Mouse (Mus musculus) midbrain, embryonic 16.5 days (tissue): ENCODE measurements around the gene Stk32b. TPM values are rescaled to one million over a fixed set of nuclear protein-coding genes. Genes with fewer than 3 reads are reported as not detected.

Source experiments
- ATAC-seq: fragments of 200-750 bp; cut with Nextera tagmentation; 2 replicates; pipeline ENCODE4 v1.8.0; 2017; ENCODE audit warnings: moderate TSS enrichment
- H3K27ac ChIP-seq: fragments of 300-500 bp; sonication (generic); 2 replicates; pipeline ENCODE4 v1.5.1; 2014; ENCODE audit warnings: mild to moderate bottlenecking, low read length, mixed read lengths
- H3K27me3 ChIP-seq: fragments of 300-500 bp; sonication (generic); 2 replicates; pipeline ENCODE4 v1.6.1; 2014; ENCODE audit warnings: low read depth, low read length, mixed read lengths; ENCODE audit not compliant: control insufficient read depth, insufficient read depth
- H3K36me3 ChIP-seq: fragments of 300-500 bp; sonication (generic); 2 replicates; pipeline ENCODE4 v1.6.1; 2014; ENCODE audit warnings: mild to moderate bottlenecking, low read length, moderate library complexity, mixed read lengths; ENCODE audit not compliant: control insufficient read depth, insufficient read depth
- H3K4me1 ChIP-seq: fragments of 300-500 bp; sonication (generic); 2 replicates; pipeline ENCODE4 v1.6.1; 2014; ENCODE audit warnings: mild to moderate bottlenecking, low read length, mixed read lengths; ENCODE audit not compliant: control insufficient read depth, insufficient read depth
- H3K4me2 ChIP-seq: fragments of 300-500 bp; sonication (generic); 2 replicates; pipeline ENCODE4 v1.6.1; 2014; ENCODE audit warnings: mild to moderate bottlenecking, low read length, mixed read lengths
- H3K4me3 ChIP-seq: fragments of 300-500 bp; sonication (generic); 2 replicates; pipeline ENCODE4 v1.5.1; 2014; ENCODE audit warnings: low read depth, mild to moderate bottlenecking, low read length, moderate library complexity, mixed read lengths
- H3K9ac ChIP-seq: fragments of 300-500 bp; sonication (generic); 2 replicates; pipeline ENCODE4 v1.6.1; 2014; ENCODE audit warnings: low read depth, low read length, mixed read lengths
- H3K9me3 ChIP-seq: fragments of 300-500 bp; sonication (generic); replicated peaks from 2 replicates; pipeline ENCODE4 v1.6.1; 2014; ENCODE audit warnings: mild to moderate bottlenecking, low read length, mixed read lengths; ENCODE audit not compliant: control insufficient read depth, poor library complexity, severe bottlenecking
- WGBS: fragments of 180-500 bp; shearing (Covaris S2); extraction: QIAGEN DNeasy Blood & Tissue Kit; methylation state at CpG from one replicate; pipeline ENCODE4 v1.1.7; 2014; 5-methylcytosine and 5-hydroxymethylcytosine counted together
- polyA plus RNA-seq: library from polyadenylated mRNA; unstranded; fragments of >200 nt; fragmentation: Nextera tagmentation; extraction: Ambion mirVana; gene quantifications from 2 replicates; pipeline ENCODE4 v1.2.1, GENCODE M21; 2015

Stk32b gene
- polyA plus RNA-seq, 1 experiment from 2014 or later, result 34.7 TPM

GRCm38 (mm10) chr5:37512479-37512878, 204.5 kb downstream of the Stk32b start:
- no peaks in the 10 kb centered on the region for H3K9me3 ChIP-seq
- H3K27me3 ChIP-seq, result no peaks in the 10 kb centered on the region
- 43% methylated on average over 2 of the region's 2 CpGs for WGBS
- no peak overlapping the region for H3K4me3 ChIP-seq
- H3K9ac ChIP-seq, result no peak overlapping the region
- no peaks in the 10 kb centered on the region for H3K4me1 ChIP-seq
- no peak overlapping the region for H3K4me2 ChIP-seq
- H3K27ac ChIP-seq, result no peak overlapping the region
- peak; percentile 75; the same call in 1 of the 2 replicates for ATAC-seq
- no peaks in the 10 kb centered on the region for H3K36me3 ChIP-seq

GRCm38 (mm10) chr5:37506880-37507519, 210.0 kb downstream of the Stk32b start:
- no peak overlapping the region for H3K27ac ChIP-seq
- H3K4me3 ChIP-seq, result no peak overlapping the region
- no peak overlapping the region for H3K4me2 ChIP-seq
- H3K9me3 ChIP-seq, result no peaks in the 10 kb centered on the region
- H3K4me1 ChIP-seq, result no peaks in the 10 kb centered on the region; the same call in 1 of the 2 replicates
- no peak overlapping the region for H3K9ac ChIP-seq
- H3K27me3 ChIP-seq, result no peaks in the 10 kb centered on the region
- WGBS, result 52% methylated on average over 12 of the region's 12 CpGs
- peak; percentile 45; the same call in 1 of the 2 replicates for ATAC-seq
- no peaks in the 10 kb centered on the region for H3K36me3 ChIP-seq

GRCm38 (mm10) chr5:37494984-37495476, 221.9 kb downstream of the Stk32b start:
- Histone ChIP-seq H3K9me3 (no peaks in the 10 kb centered on the region), H3K4me1 (no peaks in the 10 kb centered on the region), H3K4me2 (no peak overlapping the region), H3K27ac (no peak overlapping the region), H3K36me3 (no peaks in the 10 kb centered on the region), H3K27me3 (no peaks in the 10 kb centered on the region), H3K9ac (no peak overlapping the region), H3K4me3 (no peak overlapping the region)
- 91% methylated on average over 3 of the region's 3 CpGs for WGBS
- ATAC-seq, result no peak

- H3K27me3 ChIP-seq, result no peaks in the 10 kb centered on the region
- H3K4me2 ChIP-seq, result no peak overlapping the region
- no peak overlapping the region for H3K27ac ChIP-seq
- H3K4me1 ChIP-seq, result no peaks in the 10 kb centered on the region
- no peaks in the 10 kb centered on the region for H3K36me3 ChIP-seq
- no peak overlapping the region for H3K4me3 ChIP-seq
- no peak for ATAC-seq
- no peak overlapping the region for H3K9ac ChIP-seq
- 60% methylated on average over 3 of the region's 3 CpGs for WGBS
- H3K9me3 ChIP-seq, result no peaks in the 10 kb centered on the region; the same call in 1 of the 2 replicates
Measured at GRCm38 (mm10) chr5:37472025-37472608, 244.9 kb downstream of the Stk32b start.

- no peaks in the 10 kb centered on the region for H3K36me3 ChIP-seq
- no peak overlapping the region for H3K27ac ChIP-seq
- 78% methylated on average over 4 of the region's 4 CpGs for WGBS
- H3K9ac ChIP-seq, result no peak overlapping the region
- H3K27me3 ChIP-seq, result no peaks in the 10 kb centered on the region
- H3K4me1 ChIP-seq, result no peaks in the 10 kb centered on the region
- H3K4me2 ChIP-seq, result no peak overlapping the region
- H3K9me3 ChIP-seq, result no peaks in the 10 kb centered on the region; the same call in 1 of the 2 replicates
- H3K4me3 ChIP-seq, result no peak overlapping the region
- ATAC-seq, result no peak
Measured at GRCm38 (mm10) chr5:37471584-37471983, 245.4 kb downstream of the Stk32b start.

- Histone ChIP-seq H3K4me2 (no peak overlapping the region), H3K36me3 (no peaks in the 10 kb centered on the region), H3K27ac (no peak overlapping the region), H3K4me1 (no peaks in the 10 kb centered on the region), H3K9me3 (no peaks in the 10 kb centered on the region; the same call in 1 of the 2 replicates), H3K9ac (no peak overlapping the region), H3K27me3 (no peaks in the 10 kb centered on the region), H3K4me3 (no peak overlapping the region)
- ATAC-seq, result no peak
- 66% methylated on average over 5 of the region's 5 CpGs for WGBS
Measured at GRCm38 (mm10) chr5:37469031-37469430, 247.9 kb downstream of the Stk32b start.

GRCm38 (mm10) chr5:37467646-37468045, 249.3 kb downstream of the Stk32b start:
- Histone ChIP-seq H3K4me3 (no peak overlapping the region), H3K9ac (no peak overlapping the region), H3K9me3 (no peaks in the 10 kb centered on the region; the same call in 1 of the 2 replicates), H3K4me1 (no peaks in the 10 kb centered on the region), H3K27ac (no peak overlapping the region), H3K4me2 (no peak overlapping the region), H3K27me3 (no peaks in the 10 kb centered on the region), H3K36me3 (no peaks in the 10 kb centered on the region)
- no peak for ATAC-seq
- WGBS, result 95% methylated on average over 2 of the region's 2 CpGs

GRCm38 (mm10) chr5:37465461-37465860, 251.5 kb downstream of the Stk32b start:
- Histone ChIP-seq H3K36me3 (no peaks in the 10 kb centered on the region), H3K9ac (no peak overlapping the region), H3K4me1 (no peaks in the 10 kb centered on the region), H3K27ac (no peak overlapping the region), H3K9me3 (no peaks in the 10 kb centered on the region), H3K27me3 (no peaks in the 10 kb centered on the region), H3K4me3 (no peak overlapping the region), H3K4me2 (no peak overlapping the region)
- WGBS, result 90% methylated on average over 10 of the region's 10 CpGs
- ATAC-seq, result no peak

GRCm38 (mm10) chr5:37458236-37458635, 258.7 kb downstream of the Stk32b start:
- no peak overlapping the region for H3K27ac ChIP-seq
- H3K4me2 ChIP-seq, result no peak overlapping the region
- H3K9ac ChIP-seq, result no peak overlapping the region
- no peaks in the 10 kb centered on the region for H3K27me3 ChIP-seq
- 63% methylated on average over 2 of the region's 2 CpGs for WGBS
- peaks cover 15% of the 10 kb centered on the region for H3K36me3 ChIP-seq
- H3K4me3 ChIP-seq, result no peak overlapping the region
- H3K9me3 ChIP-seq, result 0 out of 2 replicates have a peak, but pooled peaks cover 3% of the 10 kb centered on the region
- ATAC-seq, result no peak
- no peaks in the 10 kb centered on the region for H3K4me1 ChIP-seq
